Mouse (Mus musculus): ENCODE measurements at regions not wholly inside any gene's neighbourhood (a gene's known extent, or its start where the extent isn't known, plus 50 kb on each side); places are given as distances from the start of the nearest gene placed in this dataset.
"Not testable (repeated sequence)": the region's sequence is repeated elsewhere in the genome, so short reads cannot be mapped to it uniquely, and the experiment has no call there.

DNA sequence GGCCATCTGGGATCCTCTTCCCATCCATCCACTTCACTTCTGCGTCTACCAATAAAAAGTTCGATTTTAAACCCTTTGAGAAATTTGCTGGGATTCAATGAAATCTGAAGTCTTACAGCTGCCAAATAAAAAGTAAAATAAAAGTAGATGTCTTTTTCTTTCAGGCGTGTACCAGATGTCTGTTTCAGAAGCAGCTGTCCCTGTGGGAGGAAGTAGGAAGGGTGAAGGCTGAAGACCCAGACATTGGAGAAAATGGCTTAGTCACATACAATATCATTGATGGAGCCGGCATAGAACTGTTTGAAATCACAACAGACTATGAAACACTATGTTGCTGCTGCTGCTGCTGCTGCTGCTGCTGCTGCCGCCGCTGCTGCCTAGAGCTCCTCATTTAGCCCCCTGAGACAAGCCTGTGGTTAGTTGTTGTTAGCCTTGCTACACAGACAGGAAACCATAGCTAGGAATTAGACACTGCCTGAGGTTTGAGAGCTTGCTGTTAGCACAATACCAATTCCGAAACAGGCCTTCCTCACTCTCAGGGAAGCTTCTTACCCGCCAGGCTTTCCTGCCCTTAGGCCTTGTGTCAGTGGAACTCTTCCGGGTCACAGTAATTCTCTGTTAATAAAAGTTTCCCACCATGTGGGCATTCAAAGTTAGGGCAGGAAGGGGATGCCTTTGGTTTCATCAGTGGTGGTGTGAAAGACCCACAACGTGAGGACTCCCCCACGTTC lies 211.5 kb downstream of the Gm15319 start:
- not testable (repeated sequence) for ATAC-seq (replicated peaks); H3K4me3 ChIP-seq; H3K27me3 ChIP-seq; H3K4me2 ChIP-seq (replicated peaks); H3K36me3 ChIP-seq; H3K9me3 ChIP-seq; H3K27ac ChIP-seq (replicated peaks); H3K4me1 ChIP-seq; H3K9ac ChIP-seq (replicated peaks)
- WGBS = 87% methylated on average over 6 of the region's 11 CpGs

DNA sequence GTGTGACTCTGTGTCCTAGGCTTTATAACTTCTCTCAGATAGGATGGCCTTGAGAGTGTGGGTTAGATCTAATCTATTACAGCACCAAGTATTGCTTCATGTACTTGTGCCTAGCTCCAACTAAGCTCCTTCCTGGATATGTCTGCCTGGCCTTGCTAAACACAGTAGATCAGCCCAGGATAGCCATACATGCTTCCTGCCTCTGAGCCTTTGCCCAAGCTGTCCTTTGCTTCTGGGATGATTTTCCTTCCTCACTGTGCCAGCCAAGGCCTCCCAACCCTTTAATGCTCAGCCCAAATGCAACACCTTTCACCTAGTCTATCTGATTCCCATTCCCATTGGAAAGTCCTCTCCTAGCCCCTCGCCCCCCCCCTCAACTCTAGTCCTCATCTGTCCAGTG lies 208.9 kb downstream of the Gm15319 start:
- not testable (repeated sequence) for H3K4me2 ChIP-seq (replicated peaks); H3K27ac ChIP-seq (replicated peaks); H3K4me1 ChIP-seq; H3K9me3 ChIP-seq; H3K4me3 ChIP-seq; H3K27me3 ChIP-seq; H3K9ac ChIP-seq (replicated peaks); H3K36me3 ChIP-seq; ATAC-seq (replicated peaks)
- 98% methylated on average over 1 of the region's 1 CpGs for WGBS
